Mouse (Mus musculus) kidney, postnatal 0 days (tissue): Measurements from ENCODE around the gene Tm9sf3. TPM values are rescaled to one million over a fixed set of nuclear protein-coding genes. Genes with fewer than 3 reads are reported as not detected.

Source experiments
- ATAC-seq: fragments of 200-750 bp; cut with Nextera tagmentation; replicated peaks from 2 replicates; pipeline ENCODE4 v1.8.0; 2017; ENCODE audit warnings: low read depth, moderate number of reproducible peaks, moderate TSS enrichment, moderate library complexity; ENCODE audit not compliant: low FRiP score
- DNase-seq: peaks from one replicate; pipeline ENCODE4 v3.0.0-alpha.2; 2016; ENCODE audit warnings: low spot score
- H3K27ac ChIP-seq: fragments of 300-500 bp; sonication (generic); 2 replicates; pipeline ENCODE4 v1.5.1; 2014; ENCODE audit warnings: mild to moderate bottlenecking
- H3K27me3 ChIP-seq: fragments of 300-500 bp; sonication (generic); 2 replicates; pipeline ENCODE4 v1.6.1; 2014; ENCODE audit warnings: low read length, mixed read lengths; ENCODE audit not compliant: insufficient read depth
- H3K36me3 ChIP-seq: fragments of 300-500 bp; sonication (generic); 2 replicates; pipeline ENCODE4 v1.6.1; 2014; ENCODE audit warnings: low read length, mixed read lengths; ENCODE audit not compliant: insufficient read depth
- H3K4me1 ChIP-seq: fragments of 300-500 bp; sonication (generic); replicated peaks from 2 replicates; pipeline ENCODE4 v1.6.1; 2014; ENCODE audit warnings: antibody characterized with exemption, low read length, mixed read lengths; ENCODE audit not compliant: insufficient read depth
- H3K4me2 ChIP-seq: fragments of 300-500 bp; sonication (generic); 2 replicates; pipeline ENCODE4 v1.6.1; 2014; ENCODE audit warnings: mild to moderate bottlenecking, low read length, moderate library complexity, mixed read lengths
- H3K4me3 ChIP-seq: fragments of 300-500 bp; sonication (generic); replicated peaks from 2 replicates; pipeline ENCODE4 v1.5.1; 2014; ENCODE audit warnings: low read depth, low read length
- H3K9ac ChIP-seq: fragments of 300-500 bp; sonication (generic); 2 replicates; pipeline ENCODE4 v1.6.1; 2014; ENCODE audit warnings: low read depth, low read length
- H3K9me3 ChIP-seq: fragments of 300-500 bp; sonication (generic); replicated peaks from 2 replicates; pipeline ENCODE4 v1.6.1; 2016; ENCODE audit warnings: low read length, inconsistent platforms, mixed read lengths
- CTCF ChIP-seq: IDR thresholded peaks from 2 replicates; pipeline ENCODE4 v1.5.1; 2016; ENCODE audit warnings: antibody characterized with exemption, low read depth, mild to moderate bottlenecking, moderate library complexity
- WGBS: fragments of 180-500 bp; shearing (Covaris S2); extraction: QIAGEN DNeasy Blood & Tissue Kit; methylation state at CpG from one replicate; pipeline ENCODE4 v1.1.7; 2014; 5-methylcytosine and 5-hydroxymethylcytosine counted together
- polyA plus RNA-seq: library from polyadenylated mRNA; unstranded; fragments of >200 nt; fragmentation: Nextera tagmentation; extraction: Ambion mirVana; gene quantifications from 2 replicates; pipeline ENCODE4 v1.2.1, GENCODE M21; 2015

The Tm9sf3 gene
- polyA plus RNA-seq, 1 experiment from 2014 or later = 138 TPM

GRCm38 (mm10) chr19:41282216-41282615 is 18.4 kb upstream of the Tm9sf3 start:
- ATAC-seq (no peak), DNase-seq (no peak)
- Histone ChIP-seq H3K27me3 (no peaks in the 10 kb centered on the region), H3K4me2 (no peak overlapping the region), H3K4me3 (no peak overlapping the region), H3K36me3 (no peaks in the 10 kb centered on the region), H3K9me3 (no peaks in the 10 kb centered on the region), H3K27ac (no peak overlapping the region), H3K4me1 (no peaks in the 10 kb centered on the region), H3K9ac (no peak overlapping the region)
- 90% methylated on average over 4 of the region's 4 CpGs for WGBS
- TF ChIP-seq CTCF = no peak

- 71% methylated on average over 8 of the region's 8 CpGs for WGBS
- DNase-seq = no peak
- no peak for ATAC-seq
- Histone ChIP-seq H3K4me1 (no peaks in the 10 kb centered on the region), H3K9me3 (no peaks in the 10 kb centered on the region), H3K4me2 (no peak overlapping the region), H3K36me3 (no peaks in the 10 kb centered on the region), H3K27me3 (no peaks in the 10 kb centered on the region), H3K4me3 (no peak overlapping the region), H3K27ac (no peak overlapping the region), H3K9ac (no peak overlapping the region)
- peak; percentile 36; the same call in 1 of the 2 replicates for TF ChIP-seq CTCF
These were observed 16.0 kb upstream of the Tm9sf3 start for GRCm38 (mm10) chr19:41279724-41280244.

- no peak for TF ChIP-seq CTCF
- Histone ChIP-seq H3K36me3 (no peaks in the 10 kb centered on the region), H3K4me1 (no peaks in the 10 kb centered on the region), H3K9me3 (no peaks in the 10 kb centered on the region), H3K4me2 (no peak overlapping the region), H3K27me3 (no peaks in the 10 kb centered on the region), H3K27ac (no peak overlapping the region), H3K9ac (no peak overlapping the region), H3K4me3 (no peak overlapping the region)
- DNase-seq (no peak), ATAC-seq (no peak)
- 85% methylated on average over 7 of the region's 7 CpGs for WGBS
These were observed 14.8 kb upstream of the Tm9sf3 start for GRCm38 (mm10) chr19:41278606-41279005.

- ATAC-seq = no peak
- Histone ChIP-seq H3K36me3 (no peaks in the 10 kb centered on the region), H3K27ac (no peak overlapping the region), H3K4me2 (no peak overlapping the region), H3K4me3 (no peak overlapping the region), H3K9me3 (no peaks in the 10 kb centered on the region), H3K4me1 (no peaks in the 10 kb centered on the region), H3K9ac (no peak overlapping the region), H3K27me3 (no peaks in the 10 kb centered on the region)
- no peak for DNase-seq
- 79% methylated on average over 3 of the region's 3 CpGs for WGBS
- TF ChIP-seq CTCF = no peak
These were observed 11.8 kb upstream of the Tm9sf3 start for GRCm38 (mm10) chr19:41275588-41275987.

- DNase-seq (no peak), ATAC-seq (no peak)
- Histone ChIP-seq H3K27me3 (no peaks in the 10 kb centered on the region), H3K9ac (no peak overlapping the region), H3K9me3 (no peaks in the 10 kb centered on the region), H3K36me3 (no peaks in the 10 kb centered on the region), H3K27ac (no peak overlapping the region), H3K4me1 (no peaks in the 10 kb centered on the region), H3K4me3 (no peak overlapping the region), H3K4me2 (no peak overlapping the region)
- TF ChIP-seq CTCF = no peak
- WGBS = 62% methylated on average over 7 of the region's 7 CpGs
These were observed 7.1 kb upstream of the Tm9sf3 start for GRCm38 (mm10) chr19:41270906-41271305.

- 37% methylated on average over 9 of the region's 9 CpGs for WGBS
- peak; percentile 66 for DNase-seq
These were observed 6.4 kb upstream of the Tm9sf3 start for GRCm38 (mm10) chr19:41270151-41270727.

More at GRCm38 (mm10) chr19:41270151-41270727, 6.4 kb upstream of the Tm9sf3 start:
- H3K9me3 ChIP-seq = no peaks in the 10 kb centered on the region
- H3K4me2 ChIP-seq = no peak overlapping the region
- H3K27ac ChIP-seq = no peak overlapping the region
- ATAC-seq = peak; percentile 52; the same call in 1 of the 2 replicates
- no peaks in the 10 kb centered on the region for H3K4me1 ChIP-seq
- TF ChIP-seq CTCF = no peak
- H3K9ac ChIP-seq = no peak overlapping the region
- H3K36me3 ChIP-seq = no peaks in the 10 kb centered on the region
- no peaks in the 10 kb centered on the region for H3K27me3 ChIP-seq
- H3K4me3 ChIP-seq = no peak overlapping the region
